Comparison of ENCODE assay signal across 7 mouse cellular contexts in genomic region chr4:129822324-129822723, GRCm38 (mm10). TPM values are rescaled to one million over a fixed set of nuclear protein-coding genes. Genes with fewer than 3 reads are reported as not detected.
DNase-seq lines count a peak whose midpoint lies in the region; ATAC-seq and TF ChIP-seq lines count a peak whose summit lies in the region.

No protein-coding gene starts in this region.

- no peak for TF ChIP-seq POLR2A in cerebellum, adult 2 months (IDR thresholded peaks at IDR 0.05; ENCODE audit: borderline replicate concordance, insufficient read depth, low read length)

- H3K4me2 ChIP-seq in heart, postnatal 0 days (ENCODE audit: low read depth, low read length) = peak overlapping the region; percentile 83
- peak overlapping the region; percentile 98 for H3K4me2 ChIP-seq in liver, embryonic 15.5 days

- 0 out of 2 replicates have a peak overlapping the region, but pooled peaks have one; percentile 11 for H3K27ac ChIP-seq in heart, postnatal 0 days (ENCODE audit: low read depth)
- H3K27ac ChIP-seq in liver, embryonic 15.5 days (replicated peaks) = peak overlapping the region; percentile 92
- H3K27ac ChIP-seq in cerebellum, adult 2 months (ENCODE audit: insufficient read depth, low read length) = no peak overlapping the region

- ATAC-seq in heart, postnatal 0 days (ENCODE audit: insufficient read depth, low read depth) = no peak
- no peak for ATAC-seq in liver, embryonic 15.5 days (ENCODE audit: insufficient read depth)

- no peaks in the 10 kb centered on the region for H3K9me3 ChIP-seq in E14TG2a.4 (ENCODE audit: low read length)
- H3K9me3 ChIP-seq in heart, postnatal 0 days (replicated peaks; ENCODE audit: control insufficient read depth, low read length) = no peaks in the 10 kb centered on the region
- no peaks in the 10 kb centered on the region for H3K9me3 ChIP-seq in liver, embryonic 15.5 days (replicated peaks)

- 0 out of 2 replicates have a peak overlapping the region, but pooled peaks have one; percentile 29 for H3K4me3 ChIP-seq in E14TG2a.4 (replicated peaks; ENCODE audit: low read length)
- peak overlapping the region; percentile 95 for H3K4me3 ChIP-seq in heart, postnatal 0 days (ENCODE audit: low read depth, low read length)
- peak overlapping the region; percentile 94 for H3K4me3 ChIP-seq in liver, embryonic 15.5 days (replicated peaks)
- no peak overlapping the region for H3K4me3 ChIP-seq in cerebellum, adult 2 months (replicated peaks; ENCODE audit: insufficient read depth, low read depth, low read length)

- no peak for TF ChIP-seq CTCF in E14TG2a.4 (conservative IDR thresholded peaks at IDR 0.05; ENCODE audit: low read length)
- no peak for TF ChIP-seq CTCF in heart, postnatal 0 days (IDR thresholded peaks at IDR 0.05; ENCODE audit: low read depth)
- TF ChIP-seq CTCF in cerebellum, adult 2 months (IDR thresholded peaks at IDR 0.05; ENCODE audit: borderline replicate concordance, insufficient read depth, low read depth, low read length) = no peak

- H3K27me3 ChIP-seq in E14TG2a.4 (ENCODE audit: insufficient read depth, low read length) = no peaks in the 10 kb centered on the region
- no peaks in the 10 kb centered on the region for H3K27me3 ChIP-seq in heart, postnatal 0 days (ENCODE audit: control insufficient read depth, insufficient read depth, low read length)
- no peaks in the 10 kb centered on the region for H3K27me3 ChIP-seq in liver, embryonic 15.5 days
- H3K27me3 ChIP-seq in cerebellum, adult 2 months (ENCODE audit: control insufficient read depth, insufficient read depth, low read length) = no peaks in the 10 kb centered on the region

- no peak for TF ChIP-seq EP300 in heart, postnatal 0 days (IDR thresholded peaks at IDR 0.05; ENCODE audit: low read depth)

- WGBS in heart, postnatal 0 days = 19% methylated on average over 3 of the region's 3 CpGs
- 22% methylated on average over 3 of the region's 3 CpGs for WGBS in liver, embryonic 15.5 days (ENCODE audit: insufficient replicate concordance)
- 50% methylated on average over 3 of the region's 3 CpGs for WGBS in cerebellum, adult 2 months

- H3K36me3 ChIP-seq in E14TG2a.4 (ENCODE audit: insufficient read depth, low read length) = peaks cover 30% of the 10 kb centered on the region
- no peaks in the 10 kb centered on the region for H3K36me3 ChIP-seq in heart, postnatal 0 days (replicated peaks; ENCODE audit: control insufficient read depth, insufficient read depth, low read length)
- H3K36me3 ChIP-seq in liver, embryonic 15.5 days (replicated peaks) = peaks cover 12% of the 10 kb centered on the region; the same call in 1 of the 2 replicates

- peak; percentile 30 for DNase-seq in 3T3-L1 (ENCODE audit: low read depth, low spot score)
- no peak for DNase-seq in heart, postnatal 0 days (ENCODE audit: low spot score)
- no peak for DNase-seq in right cerebral cortex, postnatal 36 days (ENCODE audit: low spot score in 2 of 2)
- DNase-seq in cerebellum, adult 2 months = no peak
- DNase-seq in B cell, adult 2 months = no peak

- H3K4me1 ChIP-seq in E14TG2a.4 (replicated peaks; ENCODE audit: low read depth, low read length) = peaks cover 82% of the 10 kb centered on the region
- peaks cover 65% of the 10 kb centered on the region for H3K4me1 ChIP-seq in heart, postnatal 0 days (ENCODE audit: control insufficient read depth, insufficient read depth)
- H3K4me1 ChIP-seq in liver, embryonic 15.5 days (replicated peaks) = peaks cover 59% of the 10 kb centered on the region
- peaks cover 2% of the 10 kb centered on the region for H3K4me1 ChIP-seq in cerebellum, adult 2 months (ENCODE audit: control insufficient read depth, insufficient read depth, low read length)

- H3K9ac ChIP-seq in heart, postnatal 0 days (replicated peaks; ENCODE audit: low read depth, low read length) = peak overlapping the region; percentile 97; the same call in 1 of the 2 replicates
- peak overlapping the region; percentile 96 for H3K9ac ChIP-seq in liver, embryonic 15.5 days

RNA-seq across cellular contexts. Expression of gene Ptp4a2, which starts 11.3 kb away (rescaled TPM):
- 132 and 176 TPM in 2 replicates for total RNA-seq in heart, postnatal 0 days (2014; rRNA removed; ENCODE audit: low replicate concordance)
- polyA plus RNA-seq in heart, postnatal 0 days (2015; fragmentation: Nextera tagmentation; extraction: Ambion mirVana) = 407 and 417 TPM in 2 replicates
- polyA plus RNA-seq in liver, embryonic 15.5 days (2015; fragmentation: Nextera tagmentation; extraction: Ambion mirVana) = 140 and 174 TPM in 2 replicates
- 62.8 and 66.3 TPM in 2 replicates for polyA plus RNA-seq in cerebellum, adult 2 months (2012; rRNA removed)
